Mouse (Mus musculus): ENCODE results near the gene Prl.

- TF ChIP-seq GATA1 (IDR thresholded peaks at IDR 0.05; ENCODE audit: borderline replicate concordance, low read length): no peak
- TF ChIP-seq FLI1 (IDR thresholded peaks at IDR 0.05; ENCODE audit: low read length): no peak
These were observed 30.0 kb upstream of the Prl start for GRCm38 (mm10) chr13:27027376-27027775.

All from megakaryocyte, embryonic 14.5 days (primary cell).